Mouse (Mus musculus) kidney, adult 2 months (tissue): Measurements from ENCODE around the gene Kcnk15.

Source experiments
- CTCF ChIP-seq: fragments of 200-500 bp; conservative IDR thresholded peaks from 2 replicates; pipeline ENCODE4 v1.5.1; 2011; ENCODE audit warnings: low read depth, mild to moderate bottlenecking, control low read depth, low read length, moderate library complexity, mixed read lengths; ENCODE audit not compliant: insufficient read depth, insufficient read length
- POLR2A ChIP-seq: fragments of 200-500 bp; IDR thresholded peaks from one replicate; pipeline ENCODE4 v1.6.1; 2011; ENCODE audit warnings: low read depth, low read length, control low read depth

GRCm38 (mm10) chr2:163880891-163881290, 27.4 kb downstream of the Kcnk15 start:
- TF ChIP-seq POLR2A = no peak
- no peak for TF ChIP-seq CTCF
